Mouse (Mus musculus) urinary bladder, postnatal 4 days (tissue): Measurements from ENCODE around the gene Rplp2.
"Not testable (repeated sequence)": the region's sequence is repeated elsewhere in the genome, so short reads cannot be mapped to it uniquely, and the experiment has no call there.

Source experiments
- DNase-seq, 2 experiments: peaks; one replicate each; pipeline ENCODE4 v3.0.0; 2021 to 2022; ENCODE audit warnings: low spot score in 2 of 2

Rplp2 gene

GRCm38 (mm10) chr7:141447110-141447991 lies at the start of gene Rplp2:
Gene Rplp2 (plus strand): TSS chr7:141447370.
- peak; percentile 91 to 92 for DNase-seq

DNA sequence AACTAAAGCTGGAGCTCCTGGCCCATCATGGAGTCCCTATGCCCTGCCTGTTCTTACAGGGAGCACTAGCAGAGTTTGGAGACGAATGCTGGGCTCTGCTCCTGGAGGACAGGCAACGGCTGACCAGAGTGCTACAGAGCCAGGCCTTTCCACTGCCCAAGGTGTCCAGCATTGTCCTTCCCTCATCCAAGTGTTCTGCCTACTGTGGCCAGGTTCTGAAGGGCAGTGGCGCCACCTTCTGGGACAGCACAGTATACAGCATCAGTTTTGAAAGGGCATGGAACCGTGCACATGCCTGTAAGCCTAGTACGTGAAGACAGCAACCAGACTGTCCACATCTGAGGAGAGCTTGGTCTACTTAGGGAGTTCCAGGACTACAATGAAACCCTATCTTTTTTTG lies 43.9 kb upstream of the Rplp2 start:
- peak; percentile 39 to 65 for DNase-seq

DNA sequence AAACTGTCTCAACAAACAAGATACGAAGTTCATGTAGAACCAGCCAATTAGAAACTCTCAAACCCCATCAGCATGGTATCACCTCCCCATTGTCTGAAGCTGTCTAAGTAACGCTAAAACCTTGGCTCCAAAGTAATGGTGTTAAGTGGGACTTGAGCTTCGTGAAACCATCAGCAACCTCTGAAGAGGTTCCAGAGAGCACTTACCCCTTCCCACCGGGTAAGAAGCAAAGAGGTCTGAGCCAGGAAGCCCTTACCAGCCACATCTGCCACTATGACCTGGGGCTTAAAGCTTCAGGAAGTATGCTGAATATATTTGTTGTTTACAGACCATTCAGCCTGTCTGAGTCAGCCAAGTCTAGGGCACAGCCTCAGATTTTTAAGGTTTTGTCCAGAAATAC lies 41.7 kb upstream of the Rplp2 start:
- DNase-seq = no peak

- DNase-seq = not testable (repeated sequence)
These were observed 39.5 kb upstream of the Rplp2 start for GRCm38 (mm10) chr7:141407670-141408069.

DNA sequence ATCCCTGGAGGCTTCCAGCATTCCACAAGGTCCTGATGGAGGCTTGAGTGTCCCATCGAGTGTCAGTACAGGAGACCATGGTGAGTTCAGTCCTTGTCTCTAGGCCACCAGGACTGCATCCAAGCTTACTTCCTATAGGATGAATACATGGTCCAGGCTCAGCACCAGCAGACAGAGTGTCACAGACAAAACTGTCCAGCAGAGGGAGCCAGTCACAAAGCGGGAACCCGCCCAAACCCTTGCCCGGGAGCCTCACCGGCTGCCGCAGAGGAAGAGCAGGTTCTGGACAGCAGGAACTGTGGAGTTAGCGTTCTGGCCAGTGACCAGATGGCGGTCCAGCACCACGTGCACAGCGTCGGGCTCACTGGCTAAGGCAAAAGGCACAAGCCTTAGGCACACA lies 38.3 kb upstream of the Rplp2 start:
- peak; percentile 82 to 90 for DNase-seq

GRCm38 (mm10) chr7:141410631-141411030 lies 36.5 kb upstream of the Rplp2 start:
- DNase-seq = no peak

DNA sequence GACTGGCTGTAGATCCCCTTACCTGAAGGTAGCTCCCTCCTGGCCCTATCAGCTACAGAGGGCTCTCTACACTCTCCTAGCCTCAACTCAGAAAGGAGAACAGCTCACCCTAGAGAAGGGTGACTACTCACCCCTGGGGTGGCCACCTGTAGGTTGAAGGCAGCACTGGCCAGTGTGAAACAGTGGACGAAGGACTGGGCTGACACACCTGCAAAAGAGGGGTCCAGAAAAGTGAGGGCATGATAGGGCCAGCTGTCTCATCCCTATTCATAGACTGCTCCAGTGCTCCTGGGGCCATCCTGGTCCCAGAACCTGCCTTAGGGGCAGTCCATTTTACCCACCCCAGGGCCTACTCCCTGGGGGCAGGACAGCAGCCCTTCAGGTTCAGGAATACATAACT lies 35.5 kb upstream of the Rplp2 start:
- no peak for DNase-seq

DNA sequence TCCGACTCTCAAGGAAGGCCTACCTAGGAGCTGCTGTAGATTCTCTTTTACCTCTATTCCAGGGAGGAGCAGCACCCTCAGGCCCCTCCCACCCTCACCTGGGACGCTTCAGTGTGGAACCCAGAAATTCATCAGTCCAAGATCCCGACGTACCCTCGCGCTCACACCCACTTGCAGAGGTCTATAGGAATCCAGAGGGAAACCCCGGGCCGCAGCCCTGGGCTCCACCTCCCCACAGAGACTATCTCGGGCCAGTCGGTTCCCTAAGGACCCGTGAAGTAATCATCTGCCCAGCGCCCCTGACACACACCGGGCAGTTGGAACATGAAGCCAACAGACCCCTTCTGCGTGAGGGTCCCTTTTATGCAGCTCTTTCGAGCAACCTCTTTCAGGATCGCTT lies 33.8 kb upstream of the Rplp2 start:
- DNase-seq = no peak

- DNase-seq = peak; percentile 99 to 100
These were observed 33.2 kb upstream of the Rplp2 start, which contains the start of gene Gatd1 for GRCm38 (mm10) chr7:141413809-141414584. Gene Gatd1 (minus strand): TSS chr7:141414136.

GRCm38 (mm10) chr7:141416144-141416841 lies 30.9 kb upstream of the Rplp2 start:
- no peak for DNase-seq

DNA sequence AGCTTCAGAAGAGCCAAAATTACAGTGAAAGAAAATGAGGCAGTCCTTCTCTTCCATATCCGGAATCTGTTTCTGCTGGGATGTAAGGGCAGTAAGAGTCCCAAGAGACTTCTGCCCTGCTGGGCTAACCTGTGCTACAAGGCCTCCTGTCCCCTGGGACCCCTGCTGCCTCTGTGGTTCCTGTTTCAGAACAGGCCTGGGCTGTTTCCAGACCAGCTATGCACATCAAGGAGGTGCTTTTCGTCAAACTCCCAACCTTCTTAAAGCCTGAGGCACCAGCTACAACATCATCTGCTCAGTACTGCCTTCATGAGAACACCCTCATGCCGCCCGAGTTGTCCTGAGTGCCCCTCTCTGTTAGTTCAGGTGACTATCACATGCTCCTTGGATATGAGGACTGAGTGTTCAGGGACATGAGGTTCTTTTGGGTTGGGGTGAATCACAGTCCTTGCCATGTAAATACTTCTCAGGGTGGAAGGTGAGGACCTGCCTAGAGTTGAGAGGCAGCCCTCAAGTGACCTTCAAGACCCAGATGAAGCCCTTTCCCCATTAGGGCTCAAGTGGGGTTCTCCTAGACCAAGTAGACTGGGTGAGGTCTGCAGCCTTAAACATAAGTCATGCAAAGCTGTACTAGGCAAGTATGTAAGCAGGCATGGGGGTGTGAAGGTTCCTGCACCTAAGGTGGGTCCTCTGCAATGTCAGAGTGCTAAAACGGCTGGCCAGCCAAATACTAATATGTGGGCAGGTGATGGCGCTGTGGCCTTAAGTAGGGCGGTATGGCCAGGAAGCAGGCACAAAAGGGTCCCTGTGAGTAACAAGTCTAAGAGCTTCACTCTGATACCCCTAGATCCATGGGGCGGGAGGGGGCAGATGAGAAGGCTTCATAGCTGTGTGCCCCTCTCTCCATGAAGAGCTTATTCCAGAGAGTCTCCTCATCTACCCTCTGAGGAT lies 29.2 kb upstream of the Rplp2 start:
- no peak for DNase-seq

GRCm38 (mm10) chr7:141418970-141419369 lies 28.2 kb upstream of the Rplp2 start:
- DNase-seq = no peak

DNA sequence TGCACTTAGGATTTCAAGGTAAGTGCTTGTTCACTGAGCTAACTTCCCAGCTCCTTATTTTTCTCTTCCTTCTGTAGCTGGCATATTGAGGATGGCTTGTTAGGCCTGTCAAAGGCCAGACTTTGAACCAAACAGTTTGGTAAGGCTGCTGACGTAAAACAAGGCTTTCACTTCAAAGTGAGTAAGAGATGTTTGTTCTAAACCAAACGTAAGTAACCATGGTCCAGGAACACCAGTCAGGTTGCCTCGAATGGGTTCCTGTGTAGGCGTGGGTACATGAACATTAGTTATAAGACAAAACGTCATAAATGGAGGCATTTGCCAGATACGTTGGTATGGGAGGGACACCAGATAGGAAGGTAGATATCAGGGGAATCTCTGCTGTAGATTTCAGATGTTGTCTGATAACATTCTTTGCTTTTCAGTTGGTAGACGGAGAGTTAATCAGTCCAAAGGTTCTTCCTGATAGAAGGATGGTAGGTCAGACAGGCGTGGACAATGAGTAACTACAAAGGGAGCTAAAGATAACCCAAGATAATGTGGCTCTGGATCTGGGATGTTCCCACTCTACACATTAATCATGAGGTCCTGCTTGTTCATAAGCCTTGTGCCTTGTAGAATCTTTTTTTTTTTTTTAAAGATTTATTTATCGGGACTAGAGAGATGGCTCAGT lies 27.0 kb upstream of the Rplp2 start:
- no peak for DNase-seq

GRCm38 (mm10) chr7:141423811-141424210 lies 23.4 kb upstream of the Rplp2 start:
- no peak for DNase-seq

DNA sequence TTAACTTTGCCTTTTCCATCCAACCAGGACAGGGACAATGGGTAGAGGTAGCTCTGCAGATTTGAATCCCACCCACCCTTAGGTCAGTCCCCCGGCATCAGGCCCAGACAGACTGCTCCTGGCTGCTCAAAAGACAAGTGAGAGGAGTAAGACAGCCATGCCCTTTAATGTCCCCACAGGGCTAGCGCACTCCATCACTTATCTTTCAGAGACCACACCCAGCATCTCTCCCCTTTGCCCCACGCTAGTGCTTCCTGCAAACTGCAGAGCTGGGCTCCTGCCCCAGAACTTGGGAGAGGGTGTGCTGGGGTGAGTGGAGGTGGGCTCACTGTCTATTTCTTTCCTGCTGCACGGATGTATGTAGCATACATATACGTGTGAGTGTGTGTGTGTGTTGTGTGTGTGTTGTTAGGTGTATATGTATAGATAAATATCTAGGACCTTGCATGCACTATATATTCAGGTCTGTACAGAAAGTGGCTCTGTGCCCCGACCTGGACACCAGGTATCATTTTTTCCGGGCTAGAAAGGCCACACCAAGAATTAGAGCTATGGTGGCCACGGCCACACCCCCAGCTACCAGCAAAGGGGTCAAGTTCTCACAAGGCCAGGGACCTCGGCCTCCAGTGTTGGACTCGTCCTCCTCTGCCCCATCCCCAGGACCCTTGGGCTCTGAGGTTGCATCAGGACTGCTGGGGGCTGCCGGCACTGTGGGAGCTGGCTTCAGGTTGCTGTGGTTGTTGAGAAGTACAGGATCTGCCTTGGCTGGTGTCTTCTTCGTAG lies 20.0 kb upstream of the Rplp2 start:
- DNase-seq = no peak

- DNase-seq = no peak
These were observed 18.5 kb upstream of the Rplp2 start for GRCm38 (mm10) chr7:141428701-141429100.

DNA sequence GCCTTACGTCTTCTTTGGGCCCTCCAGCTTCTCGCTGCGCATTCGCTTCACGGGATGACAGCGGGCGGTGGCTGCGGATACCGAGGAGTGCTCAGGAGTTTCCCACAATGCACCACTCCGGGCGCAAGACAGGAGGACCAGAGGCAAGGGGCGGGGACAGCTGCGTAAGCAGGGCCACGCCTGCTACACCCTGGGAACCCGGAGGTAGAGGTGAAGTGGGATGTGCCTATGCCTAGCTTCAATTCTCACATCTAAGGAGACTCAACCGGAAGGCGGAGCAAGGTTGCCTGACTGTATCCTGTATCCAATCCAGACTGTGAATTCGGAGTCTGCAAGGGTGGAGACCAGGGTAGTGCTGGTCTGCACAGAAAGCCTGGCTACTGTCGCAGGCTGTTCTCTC lies 17.9 kb upstream of the Rplp2 start, which contains the start of gene Cend1:
Gene Cend1 (minus strand): TSS at position 182 of the 400 bp plus-strand sequence.
- DNase-seq = no peak

GRCm38 (mm10) chr7:141429840-141430584 lies 17.2 kb upstream of the Rplp2 start:
- no peak for DNase-seq
